Mouse (Mus musculus) thymus, postnatal 25 days (tissue): ENCODE data around the gene Cby1.

Experiments used
- DNase-seq: peaks from one replicate; pipeline ENCODE4 v3.0.0; 2022

The Cby1 gene

DNA sequence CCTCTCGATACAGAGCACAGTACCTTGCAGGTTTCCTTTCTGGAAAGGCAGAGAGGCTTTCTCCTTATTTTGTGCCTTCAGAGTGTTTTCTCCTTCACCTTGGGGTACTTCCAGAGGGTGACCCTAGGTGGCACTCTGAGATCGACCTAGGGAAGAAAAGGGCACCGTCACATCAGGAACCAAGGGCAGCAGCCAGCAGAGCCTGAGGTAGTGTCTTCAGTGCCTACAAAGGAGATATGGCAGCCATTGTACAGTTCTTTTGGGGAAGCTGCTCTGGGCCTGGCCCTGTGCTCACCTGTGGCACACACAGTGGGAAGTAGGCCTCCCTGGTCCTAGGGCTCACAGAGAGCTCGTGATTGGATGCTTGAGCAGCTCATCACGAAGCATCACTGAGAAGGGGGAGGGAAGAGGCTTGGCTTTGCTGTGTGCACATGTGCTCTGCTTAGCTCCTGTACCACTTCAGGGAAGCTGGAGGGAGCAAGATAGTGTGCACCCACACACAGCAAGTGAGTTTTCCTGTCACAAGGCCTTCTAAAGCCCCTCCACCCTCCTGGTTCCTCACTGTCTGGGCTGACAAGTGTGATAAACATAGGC is 49.3 kb downstream of the Cby1 start:
- no peak for DNase-seq

GRCm38 (mm10) chr15:79715646-79716045 is 56.6 kb downstream of the Cby1 start:
- DNase-seq, result no peak

DNA sequence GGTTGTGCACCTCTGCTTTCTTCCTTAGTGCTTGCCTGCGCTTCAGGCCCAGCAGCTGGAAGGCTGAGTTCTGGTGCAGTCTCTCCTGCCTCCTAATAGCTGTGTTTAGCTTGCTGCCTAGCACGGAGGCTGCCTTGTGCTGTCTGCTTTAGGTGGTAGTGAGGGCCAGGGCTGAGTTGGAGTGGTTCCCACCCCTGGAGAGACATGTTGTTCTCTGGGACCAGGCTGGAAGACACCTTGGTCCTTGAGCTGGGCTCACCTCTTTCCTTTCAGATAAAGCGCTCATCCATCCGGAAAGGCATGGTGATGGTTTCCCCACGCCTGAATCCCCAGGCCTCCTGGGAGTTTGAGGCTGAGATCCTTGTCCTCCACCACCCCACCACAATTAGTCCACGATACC is 57.7 kb downstream of the Cby1 start:
- no peak for DNase-seq
